ENCODE assay signal across 8 mouse cellular contexts in genomic region chr19:10100631-10101071, GRCm38 (mm10). TPM values are rescaled to one million over a fixed set of nuclear protein-coding genes. Genes with fewer than 3 reads are reported as not detected.
DNase-seq lines count a peak whose midpoint lies in the region; ATAC-seq and TF ChIP-seq lines count a peak whose summit lies in the region.

No protein-coding gene starts in this region.

- peak overlapping the region; percentile 94 for H3K4me3 ChIP-seq in G1E (ENCODE audit: low read depth, low read length)
- peak overlapping the region; percentile 86 for H3K4me3 ChIP-seq in forebrain, embryonic 14.5 days (ENCODE audit: low read depth, low read length)
- H3K4me3 ChIP-seq in liver, postnatal 0 days (ENCODE audit: low read depth, low read length): peak overlapping the region; percentile 64
- H3K4me3 ChIP-seq in neural tube, embryonic 15.5 days (replicated peaks): peak overlapping the region; percentile 79

- H3K36me3 ChIP-seq in G1E (replicated peaks): peaks cover 46% of the 10 kb centered on the region
- peaks cover 16% of the 10 kb centered on the region for H3K36me3 ChIP-seq in forebrain, embryonic 14.5 days (ENCODE audit: control insufficient read depth, insufficient read depth, low read length)
- H3K36me3 ChIP-seq in liver, postnatal 0 days (replicated peaks; ENCODE audit: insufficient read depth, low read length): no peaks in the 10 kb centered on the region
- H3K36me3 ChIP-seq in neural tube, embryonic 15.5 days: no peaks in the 10 kb centered on the region

- peak; percentile 68 for DNase-seq in G1E (ENCODE audit: low spot score)
- peak; percentile 82 for DNase-seq in c-Kit-positive CD71-positive TER-119-positive erythroid progenitor cells, embryonic 14.5 days (ENCODE audit: low spot score)
- DNase-seq in forebrain, embryonic 14.5 days (ENCODE audit: low spot score): peak; percentile 90
- peak; percentile 79 to 83 for DNase-seq in heart, postnatal 14 days
- DNase-seq in layer of hippocampus, adult 11-12 months (ENCODE audit: low spot score): peak; percentile 76
- peak; percentile 87 for DNase-seq in liver, postnatal 0 days
- DNase-seq in thymus, adult 18-20 months: peak; percentile 60 to 64

- H3K27me3 ChIP-seq in G1E (ENCODE audit: insufficient read depth, low read length): no peaks in the 10 kb centered on the region
- no peaks in the 10 kb centered on the region for H3K27me3 ChIP-seq in forebrain, embryonic 14.5 days (replicated peaks; ENCODE audit: control insufficient read depth, insufficient read depth, low read length)
- no peaks in the 10 kb centered on the region for H3K27me3 ChIP-seq in liver, postnatal 0 days (ENCODE audit: insufficient read depth, low read length)
- no peaks in the 10 kb centered on the region for H3K27me3 ChIP-seq in neural tube, embryonic 15.5 days (replicated peaks)

- intact Hi-C loops in heart, postnatal 14 days (cut with DNase I): loop anchor here (2.0 to 5.0 kb wide), 2 partner anchors 60 to 82 kb away; partner anchors contain the start of genes Fads1 and Fads3

- no peak for TF ChIP-seq CTCF in G1E (IDR thresholded peaks at IDR 0.05; ENCODE audit: low read depth, low read length)
- peak; percentile 81 for TF ChIP-seq CTCF in liver, postnatal 0 days (IDR thresholded peaks at IDR 0.05; ENCODE audit: low read depth)

- no peak for ATAC-seq in G1E (ENCODE audit: extremely low read depth, insufficient number of reproducible peaks, low FRiP score, poor library complexity, severe bottlenecking)
- peak; percentile 64 for ATAC-seq in forebrain, embryonic 14.5 days
- ATAC-seq in liver, postnatal 0 days: peak; percentile 70
- ATAC-seq in neural tube, embryonic 15.5 days (ENCODE audit: low FRiP score): peak; percentile 72

- peak overlapping the region; percentile 98 for H3K27ac ChIP-seq in forebrain, embryonic 14.5 days (ENCODE audit: low read depth, low read length)
- H3K27ac ChIP-seq in liver, postnatal 0 days (ENCODE audit: low read depth): peak overlapping the region; percentile 65
- H3K27ac ChIP-seq in neural tube, embryonic 15.5 days (replicated peaks): peak overlapping the region; percentile 93

- peaks cover 83% of the 10 kb centered on the region for H3K4me1 ChIP-seq in G1E (ENCODE audit: insufficient read depth, low read depth, low read length)
- H3K4me1 ChIP-seq in forebrain, embryonic 14.5 days (ENCODE audit: control insufficient read depth, insufficient read depth, low read length): peaks cover 39% of the 10 kb centered on the region
- peaks cover 48% of the 10 kb centered on the region for H3K4me1 ChIP-seq in liver, postnatal 0 days (ENCODE audit: insufficient read depth)
- H3K4me1 ChIP-seq in neural tube, embryonic 15.5 days: peaks cover 54% of the 10 kb centered on the region

- no peaks in the 10 kb centered on the region for H3K9me3 ChIP-seq in G1E (replicated peaks)
- no peaks in the 10 kb centered on the region for H3K9me3 ChIP-seq in forebrain, embryonic 14.5 days (replicated peaks; ENCODE audit: control insufficient read depth, low read length)
- H3K9me3 ChIP-seq in liver, postnatal 0 days (ENCODE audit: low read length): no peaks in the 10 kb centered on the region
- no peaks in the 10 kb centered on the region for H3K9me3 ChIP-seq in neural tube, embryonic 15.5 days (replicated peaks)

- peak overlapping the region; percentile 71 for H3K4me2 ChIP-seq in forebrain, embryonic 14.5 days (ENCODE audit: low read length)
- H3K4me2 ChIP-seq in liver, postnatal 0 days (ENCODE audit: low read depth, low read length): peak overlapping the region; percentile 88
- peak overlapping the region; percentile 85 for H3K4me2 ChIP-seq in neural tube, embryonic 15.5 days

- WGBS in forebrain, embryonic 14.5 days: under 1% methylated on average over 21 of the region's 21 CpGs
- under 1% methylated on average over 21 of the region's 21 CpGs for WGBS in liver, postnatal 0 days (ENCODE audit: insufficient replicate concordance)
- 0% methylated on average over 21 of the region's 21 CpGs for WGBS in neural tube, embryonic 15.5 days

- TF ChIP-seq EP300 in liver, postnatal 0 days (IDR thresholded peaks at IDR 0.05; ENCODE audit: low read depth): no peak

- H3K9ac ChIP-seq in forebrain, embryonic 14.5 days (ENCODE audit: low read length): peak overlapping the region; percentile 94
- H3K9ac ChIP-seq in liver, postnatal 0 days (replicated peaks): peak overlapping the region; percentile 67
- peak overlapping the region; percentile 85 for H3K9ac ChIP-seq in neural tube, embryonic 15.5 days (replicated peaks)

RNA-seq across cellular contexts. Expression of gene Fads2, which starts 0.9 kb away (rescaled TPM):
- total RNA-seq in G1E (2014; fragmentation: Nextera tagmentation) (223 and 226 TPM in 2 replicates), G1E (2017) (182 and 199 TPM in 2 replicates)
- polyA plus RNA-seq in G1E (2012): 223 and 275 TPM in 2 replicates
- polyA plus RNA-seq in forebrain, embryonic 14.5 days (2014; fragmentation: Nextera tagmentation; extraction: Ambion mirVana): 71.1 and 71.5 TPM in 2 replicates
- total RNA-seq in heart, postnatal 14 days (2021): 1 to 10 TPM; 7.8 to 9.8 TPM
- polyA plus RNA-seq in liver, postnatal 0 days (2015; fragmentation: Nextera tagmentation; extraction: Ambion mirVana): 203 and 216 TPM in 2 replicates
- 163 and 165 TPM in 2 replicates for polyA plus RNA-seq in neural tube, embryonic 15.5 days (2015; fragmentation: Nextera tagmentation; extraction: Ambion mirVana)

RNA-seq across cellular contexts. Expression of gene Fads3, which starts 59.3 kb away (rescaled TPM):
- 32.8 and 41.8 TPM in 2 replicates for total RNA-seq in G1E (2014; fragmentation: Nextera tagmentation)
- total RNA-seq in G1E (2017): 17.0 and 20.1 TPM in 2 replicates
- 46.6 and 48.8 TPM in 2 replicates for polyA plus RNA-seq in G1E (2012)
- 9.6 and 12.5 TPM in 2 replicates for polyA plus RNA-seq in forebrain, embryonic 14.5 days (2014; fragmentation: Nextera tagmentation; extraction: Ambion mirVana)
- total RNA-seq in heart, postnatal 14 days (2021): 10 to 100 TPM; 33.0 to 36.3 TPM
- 1.7 and 2.0 TPM in 2 replicates for polyA plus RNA-seq in liver, postnatal 0 days (2015; fragmentation: Nextera tagmentation; extraction: Ambion mirVana)
- 30.3 and 32.3 TPM in 2 replicates for polyA plus RNA-seq in neural tube, embryonic 15.5 days (2015; fragmentation: Nextera tagmentation; extraction: Ambion mirVana)
